In the genomic region with DNA sequence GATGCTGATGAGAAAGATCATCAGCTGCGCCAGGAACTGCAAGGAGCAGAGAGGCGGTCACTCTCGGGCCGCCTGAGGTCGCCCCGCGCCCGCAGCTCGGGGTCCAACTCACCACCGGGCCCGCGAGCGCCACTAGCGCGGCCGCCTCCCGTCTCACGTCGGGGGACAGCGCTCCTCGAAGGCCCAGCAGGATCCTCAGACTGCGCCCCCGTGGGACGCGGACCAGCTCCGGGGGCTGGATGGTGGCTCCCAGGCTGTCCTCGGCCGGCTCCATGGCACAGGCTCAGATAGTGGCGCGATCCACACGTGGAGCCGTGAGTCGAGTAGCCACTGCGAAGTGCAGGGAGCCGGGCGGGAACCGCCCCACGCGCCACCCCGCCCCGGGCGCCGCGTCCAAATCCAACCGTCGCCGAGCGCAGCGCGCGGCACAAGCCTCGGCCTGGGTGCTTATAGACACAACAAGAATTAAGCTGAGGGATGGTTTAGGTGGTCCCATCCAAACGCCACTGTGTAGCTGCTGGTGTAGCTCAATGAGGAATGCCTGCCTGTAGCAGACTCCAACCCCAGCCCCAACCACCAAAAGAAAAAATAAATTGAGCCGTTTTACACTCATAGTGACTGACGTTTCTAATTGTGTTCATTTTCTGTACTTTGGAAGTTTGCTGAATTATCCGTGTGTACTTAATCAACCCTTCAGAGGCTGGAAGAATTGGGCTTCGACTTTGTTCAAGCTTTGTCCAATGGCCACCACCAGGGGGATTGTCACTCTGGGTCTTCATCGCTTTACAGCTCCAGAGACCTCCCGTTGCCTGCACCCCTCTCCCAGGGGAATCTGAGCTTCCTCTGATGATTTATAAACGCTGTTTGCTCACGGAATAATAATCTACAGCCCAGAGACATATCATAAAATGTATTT, we compare ENCODE assay signal across 8 mouse cellular contexts. TPM values are rescaled to one million over a fixed set of nuclear protein-coding genes. Genes with fewer than 3 reads are reported as not detected.
DNase-seq lines count a peak whose midpoint lies in the region; ATAC-seq and TF ChIP-seq lines count a peak whose summit lies in the region.

Gene Slc47a2 (minus strand): TSS at position 356 of the 916 bp plus-strand sequence.

- H3K36me3 ChIP-seq in heart, embryonic 15.5 days, result no peaks in the 10 kb centered on the region
- H3K36me3 ChIP-seq in midbrain, embryonic 15.5 days (replicated peaks), result no peaks in the 10 kb centered on the region

- no peaks in the 10 kb centered on the region for H3K9me3 ChIP-seq in heart, embryonic 15.5 days (replicated peaks)
- H3K9me3 ChIP-seq in midbrain, embryonic 15.5 days, result no peaks in the 10 kb centered on the region

- no peak within 1 kb of the TSS for H3K4me3 ChIP-seq in bone marrow macrophage, adult 2 months (ENCODE audit: insufficient read depth, low read length)
- peak within 1 kb of the TSS; percentile 43 for H3K4me3 ChIP-seq in heart, embryonic 15.5 days
- peak within 1 kb of the TSS; percentile 37 for H3K4me3 ChIP-seq in midbrain, embryonic 15.5 days

- H3K4me1 ChIP-seq in bone marrow macrophage, adult 2 months (ENCODE audit: control insufficient read depth, insufficient read depth, low read length), result no peaks in the 10 kb centered on the region
- H3K4me1 ChIP-seq in heart, embryonic 15.5 days (replicated peaks), result peaks cover 12% of the 10 kb centered on the region
- H3K4me1 ChIP-seq in midbrain, embryonic 15.5 days, result peaks cover 13% of the 10 kb centered on the region

- 0 out of 2 replicates have a peak, but pooled peaks have one; percentile 35 for ATAC-seq in heart, embryonic 15.5 days (replicated peaks; ENCODE audit: insufficient number of reproducible peaks, insufficient read depth, low FRiP score, low read depth)
- no peak for ATAC-seq in midbrain, embryonic 15.5 days (replicated peaks)
- no peak for ATAC-seq in frontal cortex, adult (ENCODE audit: low TSS enrichment)

- H3K9ac ChIP-seq in heart, embryonic 15.5 days, result peak within 1 kb of the TSS; percentile 30
- 0 out of 2 replicates have a peak within 1 kb of the TSS, but pooled peaks have one; percentile 11 for H3K9ac ChIP-seq in midbrain, embryonic 15.5 days

- TF ChIP-seq POLR2A in bone marrow macrophage, adult 2 months (IDR thresholded peaks at IDR 0.05; ENCODE audit: borderline replicate concordance, low read depth, low read length), result no peak

- H3K27ac ChIP-seq in bone marrow macrophage, adult 2 months (ENCODE audit: insufficient read depth, low read depth, low read length), result no peak within 1 kb of the TSS
- no peak within 1 kb of the TSS for H3K27ac ChIP-seq in heart, embryonic 15.5 days
- H3K27ac ChIP-seq in midbrain, embryonic 15.5 days, result no peak within 1 kb of the TSS

- peak; percentile 49 for DNase-seq in kidney, adult 18-20 months
- no peak for DNase-seq in kidney, adult 11 months
- DNase-seq in kidney, postnatal 4 days, result peak; percentile 64 to 74
- DNase-seq in ovary, adult 18-20 months (ENCODE audit: low spot score), result no peak

- H3K27me3 ChIP-seq in heart, embryonic 15.5 days, result peaks cover 30% of the 10 kb centered on the region
- peaks cover 40% of the 10 kb centered on the region for H3K27me3 ChIP-seq in midbrain, embryonic 15.5 days (replicated peaks)

- peak within 1 kb of the TSS; percentile 69 for H3K4me2 ChIP-seq in heart, embryonic 15.5 days
- H3K4me2 ChIP-seq in midbrain, embryonic 15.5 days, result peak within 1 kb of the TSS; percentile 60

- 3% methylated on average over 61 of the region's 61 CpGs for WGBS in heart, embryonic 15.5 days
- WGBS in midbrain, embryonic 15.5 days, result 5% methylated on average over 61 of the region's 61 CpGs

- TF ChIP-seq CTCF in bone marrow macrophage, adult 2 months (IDR thresholded peaks at IDR 0.05; ENCODE audit: low read depth, low read length), result 0 out of 2 replicates have a peak, but pooled peaks have one; percentile 7

RNA-seq across cellular contexts. Expression of gene Slc47a2, which starts in this region (rescaled TPM):
- polyA plus RNA-seq in bone marrow macrophage, adult 2 months (2012; ENCODE audit: insufficient read depth, insufficient read length, missing spikeins), result not detected in 2 replicates
- polyA plus RNA-seq in heart, embryonic 15.5 days (2015; fragmentation: Nextera tagmentation; extraction: Ambion mirVana), result 0.10 and 0.19 TPM in 2 replicates
- not detected in 2 replicates for polyA plus RNA-seq in midbrain, embryonic 15.5 days (2015; fragmentation: Nextera tagmentation; extraction: Ambion mirVana)

Comparison
In these comparisons a context has a peak if more than half of its experiments do, and no peak if none do; other contexts are left out.
1. DNase-seq: peak in kidney, adult 18-20 months (single experiment) and kidney, postnatal 4 days (2 of 2); none in kidney, adult 11 months (single experiment) and ovary, adult 18-20 months (single experiment).
2. Peak in ATAC-seq, H3K4me3 ChIP-seq, H3K9ac ChIP-seq and H3K4me2 ChIP-seq in heart, embryonic 15.5 days; RNA of the gene not detected or under 1 TPM.